Mouse (Mus musculus) intestine, embryonic 14.5 days (tissue): Measurements from ENCODE around the gene Agmat. TPM values are rescaled to one million over a fixed set of nuclear protein-coding genes. Genes with fewer than 3 reads are reported as not detected.

Experiments used
- ATAC-seq: fragments of 200-750 bp; cut with Nextera tagmentation; replicated peaks from 2 replicates; pipeline ENCODE4 v1.8.0; 2017; ENCODE audit warnings: low read depth, moderate number of reproducible peaks, moderate TSS enrichment, moderate library complexity; ENCODE audit not compliant: low FRiP score, low TSS enrichment
- DNase-seq: peaks from one replicate; pipeline ENCODE4 v3.0.0-alpha.2; 2018; ENCODE audit warnings: low spot score
- H3K27ac ChIP-seq: fragments of 300-500 bp; sonication (generic); 2 replicates; pipeline ENCODE4 v1.5.1; 2014; ENCODE audit warnings: low read depth, mild to moderate bottlenecking, control low read depth
- H3K27me3 ChIP-seq: fragments of 300-500 bp; sonication (generic); replicated peaks from 2 replicates; pipeline ENCODE4 v1.6.1; 2014; ENCODE audit warnings: low read length, control low read depth; ENCODE audit not compliant: control insufficient read depth, insufficient read depth
- H3K36me3 ChIP-seq: fragments of 300-500 bp; sonication (generic); 2 replicates; pipeline ENCODE4 v1.6.1; 2014; ENCODE audit warnings: low read length, control low read depth; ENCODE audit not compliant: control insufficient read depth, insufficient read depth
- H3K4me1 ChIP-seq: fragments of 300-500 bp; sonication (generic); replicated peaks from 2 replicates; pipeline ENCODE4 v1.6.1; 2014; ENCODE audit warnings: low read length, control low read depth, mixed read lengths; ENCODE audit not compliant: control insufficient read depth, insufficient read depth
- H3K4me2 ChIP-seq: fragments of 300-500 bp; sonication (generic); 2 replicates; pipeline ENCODE4 v1.6.1; 2014; ENCODE audit warnings: low read length
- H3K4me3 ChIP-seq: fragments of 300-500 bp; sonication (generic); 2 replicates; pipeline ENCODE4 v1.5.1; 2014; ENCODE audit warnings: low read depth, low read length, control low read depth, mixed read lengths
- H3K9ac ChIP-seq: fragments of 300-500 bp; sonication (generic); 2 replicates; pipeline ENCODE4 v1.6.1; 2014; ENCODE audit warnings: mild to moderate bottlenecking, low read length
- H3K9me3 ChIP-seq: fragments of 300-500 bp; sonication (generic); 2 replicates; pipeline ENCODE4 v1.6.1; 2016; ENCODE audit warnings: low read length, control low read depth; ENCODE audit not compliant: control insufficient read depth
- WGBS: fragments of 180-500 bp; shearing (Covaris S2); extraction: QIAGEN DNeasy Blood & Tissue Kit; methylation state at CpG from one replicate; pipeline ENCODE4 v1.1.7; 2014; 5-methylcytosine and 5-hydroxymethylcytosine counted together
- polyA plus RNA-seq: library from polyadenylated mRNA; unstranded; fragments of >200 nt; fragmentation: Nextera tagmentation; extraction: Ambion mirVana; gene quantifications from 2 replicates; pipeline ENCODE4 v1.2.1, GENCODE M21; 2014

Agmat gene
- polyA plus RNA-seq, 1 experiment from 2014 or later = 12.7 TPM

DNA sequence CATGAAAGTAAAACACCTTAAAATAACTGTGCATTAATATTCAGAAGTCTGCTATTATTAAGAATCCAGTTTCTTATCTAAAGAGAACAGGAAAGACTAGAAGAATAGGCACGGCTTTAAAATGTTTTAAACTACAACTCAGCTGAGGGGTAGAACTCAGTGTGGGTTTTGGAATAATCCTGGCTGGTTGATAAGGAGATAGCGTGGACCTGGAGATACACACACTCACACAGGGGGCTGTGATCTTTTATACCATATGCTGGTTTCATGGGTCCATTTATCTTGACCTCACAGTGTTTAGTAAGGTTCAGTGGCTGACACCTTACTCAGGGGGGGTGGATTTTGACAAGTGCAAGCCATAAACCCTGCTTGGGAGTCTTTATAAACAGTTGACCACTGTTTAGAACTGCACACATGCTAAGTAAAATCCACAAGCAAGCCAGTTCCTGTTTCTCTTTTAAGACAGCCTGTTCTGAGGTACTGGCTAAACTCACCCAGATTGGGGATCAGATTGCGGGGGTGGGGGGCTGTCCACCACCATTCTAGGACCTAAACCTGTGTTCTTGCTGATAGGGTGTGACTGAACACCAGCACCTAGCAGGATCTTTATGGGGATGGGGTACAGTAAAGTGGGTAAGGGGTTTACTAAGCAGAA is 43.2 kb downstream of the Agmat start:
- Histone ChIP-seq H3K27ac (peak overlapping the region; percentile 61; the same call in 1 of the 2 replicates), H3K9me3 (no peaks in the 10 kb centered on the region), H3K4me1 (peaks cover 17% of the 10 kb centered on the region), H3K4me2 (peak overlapping the region; percentile 94), H3K27me3 (no peaks in the 10 kb centered on the region), H3K4me3 (peak overlapping the region; percentile 91), H3K36me3 (peaks cover 22% of the 10 kb centered on the region), H3K9ac (peak overlapping the region; percentile 91)
- ATAC-seq = no peak
- DNase-seq = no peak
- WGBS = 39% methylated on average over 3 of the region's 3 CpGs

DNA sequence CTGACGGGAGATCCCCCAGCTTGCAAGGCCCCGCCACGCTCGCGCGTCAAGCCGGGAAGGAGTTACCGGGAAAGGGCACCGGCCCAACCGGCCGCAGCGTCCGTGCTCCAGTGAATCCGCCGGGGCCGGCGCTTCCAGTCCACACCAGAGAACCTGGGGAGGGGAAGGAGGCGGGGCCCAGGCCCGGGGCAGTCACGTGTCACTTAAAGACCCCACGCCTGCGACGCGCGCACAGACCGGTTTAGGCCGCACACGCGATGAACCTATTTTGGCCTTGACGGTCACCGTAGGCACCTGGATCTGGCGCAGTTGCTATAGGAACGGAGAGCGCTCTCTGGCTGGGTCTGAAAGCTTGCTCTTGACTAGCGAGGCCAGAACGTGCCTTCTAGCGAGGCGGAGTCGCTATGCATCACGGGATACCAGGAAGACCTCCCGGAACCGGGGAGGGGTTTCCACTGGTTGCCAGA is 44.1 kb downstream of the Agmat start, which contains the start of gene Dnajc16:
Gene Dnajc16, minus strand, starts transcription at position 408 of the 467 bp plus-strand sequence.
- Histone ChIP-seq H3K9ac (peak within 1 kb of the TSS; percentile 91), H3K27me3 (no peaks in the 10 kb centered on the region), H3K4me2 (peak within 1 kb of the TSS; percentile 94), H3K36me3 (peaks cover 19% of the 10 kb centered on the region), H3K9me3 (no peaks in the 10 kb centered on the region), H3K4me1 (peaks cover 26% of the 10 kb centered on the region), H3K27ac (peak within 1 kb of the TSS; percentile 61; the same call in 1 of the 2 replicates), H3K4me3 (peak within 1 kb of the TSS; percentile 91)
- WGBS = under 1% methylated on average over 42 of the region's 42 CpGs
- ATAC-seq (peak; percentile 93), DNase-seq (peak; percentile 97)

DNA sequence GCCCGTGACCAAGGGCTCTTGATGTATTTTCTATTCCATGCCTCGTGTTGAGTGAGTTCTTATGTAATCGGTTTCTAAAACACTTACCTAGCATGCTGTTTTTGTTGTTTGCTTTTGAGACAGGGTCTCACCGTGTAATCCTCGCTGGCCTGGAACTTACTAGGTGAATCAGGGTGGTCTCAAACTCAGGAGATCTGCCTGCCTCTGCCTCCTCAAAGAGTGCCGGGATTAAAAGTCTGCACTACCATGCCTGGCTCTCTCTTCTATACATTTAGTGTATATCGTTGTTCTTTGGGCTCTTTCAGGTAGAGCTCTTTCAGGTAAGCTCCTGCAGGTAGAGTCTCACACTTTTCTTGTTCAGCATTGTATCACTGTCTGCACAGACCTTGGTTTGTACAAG is 45.0 kb downstream of the Agmat start:
- no peak overlapping the region for H3K9ac ChIP-seq
- H3K4me1 ChIP-seq = peaks cover 26% of the 10 kb centered on the region
- 94% methylated on average over 7 of the region's 7 CpGs for WGBS
- ATAC-seq (no peak), DNase-seq (no peak)
- peak overlapping the region; percentile 94; the same call in 1 of the 2 replicates for H3K4me2 ChIP-seq
- no peak overlapping the region for H3K4me3 ChIP-seq
- no peaks in the 10 kb centered on the region for H3K9me3 ChIP-seq
- H3K36me3 ChIP-seq = peaks cover 14% of the 10 kb centered on the region
- no peak overlapping the region for H3K27ac ChIP-seq
- H3K27me3 ChIP-seq = no peaks in the 10 kb centered on the region

DNA sequence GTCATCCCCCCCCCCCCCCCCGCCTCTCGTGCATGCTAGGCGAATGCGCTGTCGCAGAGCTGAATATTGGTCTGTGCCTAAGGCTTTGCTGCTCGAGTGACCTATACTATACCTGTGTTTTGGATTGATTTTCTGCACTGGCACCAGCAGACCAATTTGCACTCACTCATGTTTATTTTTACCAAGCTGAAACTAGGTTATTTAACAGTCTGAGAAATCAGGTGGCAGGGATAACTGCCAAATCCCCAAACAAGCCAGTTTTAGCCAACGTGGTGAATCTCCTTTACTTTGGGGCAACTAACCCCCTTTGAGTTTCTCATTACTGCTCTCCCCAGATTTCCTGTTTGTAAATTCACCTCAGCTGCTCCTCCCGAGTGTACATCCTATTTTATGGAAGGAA is 45.5 kb downstream of the Agmat start:
- no peak overlapping the region for H3K4me2 ChIP-seq
- no peak overlapping the region for H3K27ac ChIP-seq
- H3K9me3 ChIP-seq = no peaks in the 10 kb centered on the region
- H3K9ac ChIP-seq = no peak overlapping the region
- peaks cover 26% of the 10 kb centered on the region for H3K4me1 ChIP-seq
- ATAC-seq = no peak
- peaks cover 16% of the 10 kb centered on the region for H3K36me3 ChIP-seq
- H3K4me3 ChIP-seq = no peak overlapping the region
- no peaks in the 10 kb centered on the region for H3K27me3 ChIP-seq
- no peak for DNase-seq
- 87% methylated on average over 6 of the region's 8 CpGs for WGBS

DNA sequence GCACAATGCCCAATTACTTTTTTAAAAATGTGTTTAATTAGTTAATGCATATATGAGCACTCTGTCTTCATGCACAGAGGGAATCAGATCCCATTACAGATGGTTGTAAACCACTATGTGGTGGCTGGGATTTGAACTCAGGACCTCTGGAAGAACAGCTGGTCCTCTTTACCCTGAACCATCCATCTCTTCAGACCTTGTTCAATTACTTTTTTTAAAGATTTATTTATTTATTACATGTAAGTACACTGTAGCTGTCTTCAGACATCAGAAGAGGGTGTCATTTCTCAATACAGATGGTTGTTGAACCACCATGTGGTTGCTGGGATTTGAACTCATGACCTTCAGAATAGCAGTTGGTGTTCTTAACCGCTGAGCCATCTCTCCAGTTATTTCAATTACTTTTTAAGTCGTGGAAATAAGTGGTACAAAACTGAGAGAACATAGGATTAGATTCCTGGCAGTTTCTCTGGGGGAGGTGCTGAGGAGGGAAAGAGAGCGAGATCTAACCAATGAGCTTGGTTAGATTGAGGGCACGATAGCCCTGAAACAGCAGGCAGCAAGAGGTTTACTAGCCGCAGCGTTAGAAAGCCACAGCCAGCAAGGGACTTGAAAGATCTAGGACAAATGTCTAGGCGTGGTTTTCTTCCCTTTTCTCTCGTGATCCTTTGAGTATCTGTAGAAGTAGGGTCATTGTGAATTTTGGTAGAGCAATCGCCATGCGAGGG is 46.2 kb downstream of the Agmat start:
- H3K36me3 ChIP-seq = peaks cover 16% of the 10 kb centered on the region
- WGBS = 11% methylated on average over 10 of the region's 10 CpGs
- peak overlapping the region; percentile 94 for H3K27ac ChIP-seq
- no peak for ATAC-seq
- H3K4me1 ChIP-seq = peaks cover 26% of the 10 kb centered on the region
- DNase-seq = no peak
- H3K4me2 ChIP-seq = peak overlapping the region; percentile 57
- no peaks in the 10 kb centered on the region for H3K27me3 ChIP-seq
- peak overlapping the region; percentile 30; the same call in 1 of the 2 replicates for H3K9ac ChIP-seq
- H3K9me3 ChIP-seq = no peaks in the 10 kb centered on the region
- peak overlapping the region; percentile 62 for H3K4me3 ChIP-seq

DNA sequence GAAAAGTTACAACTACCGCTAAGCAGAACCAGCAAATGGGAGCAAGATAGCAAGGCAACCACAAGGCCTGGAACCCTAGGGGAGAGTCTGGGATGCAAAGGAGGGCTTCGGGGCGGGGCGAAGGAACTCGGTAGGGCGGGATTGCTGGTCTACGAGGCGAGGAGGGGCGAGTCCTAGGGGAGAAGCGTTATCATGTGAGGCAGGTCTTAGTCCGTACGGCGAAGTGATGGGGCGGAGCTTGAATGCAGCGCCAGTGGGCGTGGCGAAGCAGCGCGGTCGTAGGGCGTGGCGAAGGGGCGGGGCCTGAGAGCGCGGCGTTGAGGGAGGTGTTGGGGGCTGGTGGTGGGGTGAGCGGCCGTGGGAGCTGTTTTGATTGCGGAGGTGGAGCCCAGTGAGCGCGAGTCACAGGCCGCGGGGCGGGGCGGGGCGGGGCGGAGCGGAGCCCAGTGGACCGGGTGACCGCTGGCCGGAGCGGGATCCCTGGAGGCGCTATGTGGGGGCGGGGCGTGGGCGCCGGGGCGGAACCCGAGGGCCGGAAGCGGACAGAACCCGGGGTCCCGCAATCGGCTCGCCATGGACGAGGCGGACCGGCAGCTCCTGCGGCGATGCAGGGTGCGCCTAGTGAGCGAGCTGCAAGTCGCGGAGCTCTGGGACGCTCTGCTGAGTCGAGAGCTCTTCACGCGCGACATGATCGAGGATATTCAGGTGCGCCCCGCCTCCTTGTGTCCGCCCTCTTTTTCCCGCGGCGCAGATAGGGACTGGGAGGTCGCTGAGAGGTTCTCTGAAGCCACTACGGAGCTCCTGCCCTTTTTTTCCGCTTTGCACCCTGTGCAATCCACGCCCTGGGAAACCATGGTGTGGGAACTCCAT is 47.0 kb downstream of the Agmat start, which contains the start of gene Casp9:
Gene Casp9, plus strand, starts transcription at position 331 of the 870 bp plus-strand sequence.
- Histone ChIP-seq H3K4me2 (peak within 1 kb of the TSS; percentile 57), H3K4me1 (peaks cover 26% of the 10 kb centered on the region), H3K4me3 (peak within 1 kb of the TSS; percentile 62), H3K27me3 (no peaks in the 10 kb centered on the region), H3K27ac (peak within 1 kb of the TSS; percentile 94), H3K36me3 (peaks cover 14% of the 10 kb centered on the region), H3K9ac (peak within 1 kb of the TSS; percentile 61), H3K9me3 (no peaks in the 10 kb centered on the region)
- ATAC-seq (peak; percentile 84), DNase-seq (peak; percentile 99)
- WGBS = under 1% methylated on average over 77 of the region's 80 CpGs

DNA sequence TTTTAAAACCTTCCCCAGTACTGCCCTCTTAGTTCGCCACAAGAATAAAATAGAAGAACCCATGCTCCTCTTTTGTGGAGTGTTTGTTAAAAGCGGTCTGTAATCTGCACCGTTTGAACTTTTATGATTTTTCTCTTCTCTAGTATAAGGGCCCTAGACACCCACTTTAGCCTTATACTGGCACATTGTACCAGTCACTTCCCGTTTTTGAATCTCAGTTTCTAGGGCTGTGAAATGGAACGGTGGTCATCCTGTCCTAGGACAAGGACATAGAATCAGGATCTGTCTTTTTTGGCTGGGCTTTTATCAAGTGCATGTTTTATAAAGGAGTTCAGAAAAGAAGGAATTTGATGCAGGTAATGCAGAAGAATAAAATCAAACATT is 47.7 kb downstream of the Agmat start:
- peak overlapping the region; percentile 57 for H3K4me2 ChIP-seq
- H3K9ac ChIP-seq = peak overlapping the region; percentile 61
- H3K27me3 ChIP-seq = no peaks in the 10 kb centered on the region
- peaks cover 26% of the 10 kb centered on the region for H3K4me1 ChIP-seq
- H3K9me3 ChIP-seq = no peaks in the 10 kb centered on the region
- ATAC-seq (no peak), DNase-seq (no peak)
- peak overlapping the region; percentile 62 for H3K4me3 ChIP-seq
- H3K36me3 ChIP-seq = peaks cover 14% of the 10 kb centered on the region
- peak overlapping the region; percentile 94 for H3K27ac ChIP-seq
- WGBS = 15% methylated on average over 5 of the region's 5 CpGs

DNA sequence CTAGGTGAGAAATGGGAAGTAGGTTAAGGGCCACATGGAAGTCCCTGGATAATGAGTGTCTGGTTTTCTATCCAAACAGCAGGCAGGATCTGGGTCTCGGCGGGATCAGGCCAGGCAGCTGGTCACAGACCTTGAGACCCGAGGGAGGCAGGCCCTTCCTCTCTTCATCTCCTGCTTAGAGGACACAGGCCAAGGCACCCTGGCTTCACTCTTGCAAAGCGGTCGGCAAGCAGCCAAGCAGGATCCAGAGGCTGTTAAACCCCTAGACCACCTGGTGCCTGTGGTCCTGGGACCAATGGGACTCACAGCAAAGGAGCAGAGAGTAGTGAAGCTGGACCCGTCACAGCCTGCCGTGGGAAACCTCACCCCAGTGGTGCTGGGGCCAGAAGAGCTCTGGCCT is 49.9 kb downstream of the Agmat start:
- ATAC-seq (no peak), DNase-seq (no peak)
- Histone ChIP-seq H3K4me2 (no peak overlapping the region), H3K4me1 (peaks cover 19% of the 10 kb centered on the region), H3K4me3 (no peak overlapping the region), H3K9me3 (no peaks in the 10 kb centered on the region), H3K36me3 (peaks cover 14% of the 10 kb centered on the region), H3K9ac (no peak overlapping the region), H3K27ac (no peak overlapping the region), H3K27me3 (no peaks in the 10 kb centered on the region)
- 78% methylated on average over 7 of the region's 7 CpGs for WGBS
